Mouse (Mus musculus) granulocyte monocyte progenitor cell, adult 5-6 weeks (primary cell): ENCODE measurements around the gene Pepd. TPM values are rescaled to one million over a fixed set of nuclear protein-coding genes. Genes with fewer than 3 reads are reported as not detected.

Experiments used
- ATAC-seq: replicated peaks from 2 replicates; pipeline ENCODE4 v1.8.0; 2016; ENCODE audit warnings: mild to moderate bottlenecking, moderate TSS enrichment, inconsistent platforms; ENCODE audit not compliant: poor library complexity, severe bottlenecking
- total RNA-seq, 2 experiments: library from RNA; stranded (forward) in 1 of 2; stranded (reverse) in 1 of 2; fragments of 200-712, 200-1000 nt in 1 of 2; fragments of >200 nt in 1 of 2; fragmentation: Nextera tagmentation in 1 of 2; gene quantifications; 2 replicates each; pipeline ENCODE4 v1.2.3; 2014 to 2017

Pepd gene
- 33.0 and 38.9 TPM in 2 replicates for total RNA-seq (2014; fragmentation: Nextera tagmentation)
- total RNA-seq (2017), result 36.1 and 40.8 TPM in 2 replicates

GRCm38 (mm10) chr7:34911919-34912897 lies at the start of gene Pepd:
TSS of gene Pepd (plus strand) at chr7:34912379.
- ATAC-seq, result peak; percentile 91

- no peak for ATAC-seq
These were observed 44.9 kb upstream of the Pepd start for GRCm38 (mm10) chr7:34867289-34867688.

- no peak for ATAC-seq
These were observed 42.5 kb upstream of the Pepd start for GRCm38 (mm10) chr7:34869693-34870092.

GRCm38 (mm10) chr7:34876787-34877186 lies 35.4 kb upstream of the Pepd start:
- no peak for ATAC-seq

- no peak for ATAC-seq
These were observed 34.4 kb upstream of the Pepd start for GRCm38 (mm10) chr7:34877820-34878219.

GRCm38 (mm10) chr7:34888441-34888840 lies 23.7 kb upstream of the Pepd start:
- no peak for ATAC-seq

- no peak for ATAC-seq
These were observed 23.3 kb upstream of the Pepd start for GRCm38 (mm10) chr7:34888891-34889290.

- no peak for ATAC-seq
These were observed 19.3 kb upstream of the Pepd start for GRCm38 (mm10) chr7:34892845-34893244.

- ATAC-seq, result no peak
These were observed 15.7 kb upstream of the Pepd start for GRCm38 (mm10) chr7:34896461-34896860.

GRCm38 (mm10) chr7:34897058-34897457 lies 15.1 kb upstream of the Pepd start:
- no peak for ATAC-seq

- ATAC-seq, result peak; percentile 51
These were observed 1.8 kb upstream of the Pepd start for GRCm38 (mm10) chr7:34910096-34911066.

GRCm38 (mm10) chr7:34913956-34914355 lies 1.8 kb downstream of the Pepd start:
- ATAC-seq, result no peak

GRCm38 (mm10) chr7:34915555-34915954 lies 3.4 kb downstream of the Pepd start:
- ATAC-seq, result no peak

- ATAC-seq, result no peak
These were observed 5.4 kb downstream of the Pepd start for GRCm38 (mm10) chr7:34917558-34917957.

GRCm38 (mm10) chr7:34917998-34918397 lies 5.8 kb downstream of the Pepd start:
- ATAC-seq, result no peak

- peak; percentile 94 for ATAC-seq
These were observed 6.2 kb downstream of the Pepd start for GRCm38 (mm10) chr7:34918416-34918815.

- ATAC-seq, result no peak
These were observed 6.9 kb downstream of the Pepd start for GRCm38 (mm10) chr7:34919054-34919453.

- peak; percentile 45 for ATAC-seq
These were observed 7.6 kb downstream of the Pepd start for GRCm38 (mm10) chr7:34919809-34920208.

GRCm38 (mm10) chr7:34925208-34925607 lies 13.0 kb downstream of the Pepd start:
- no peak for ATAC-seq

- ATAC-seq, result no peak
These were observed 13.8 kb downstream of the Pepd start for GRCm38 (mm10) chr7:34925956-34926355.
